Mouse (Mus musculus) bone marrow macrophage, adult 2 months (primary cell): ENCODE measurements at regions not wholly inside any gene's neighbourhood (a gene's known extent, or its start where the extent isn't known, plus 50 kb on each side); places are given as distances from the start of the nearest gene placed in this dataset.

ENCODE experiments used
- H3K27ac ChIP-seq: 2 replicates; pipeline ENCODE4 v1.5.1; 2012; ENCODE audit warnings: low read depth, low read length; ENCODE audit not compliant: insufficient read depth
- H3K4me1 ChIP-seq: 2 replicates; pipeline ENCODE4 v1.6.1; 2012; ENCODE audit warnings: low read length; ENCODE audit not compliant: control insufficient read depth, insufficient read depth
- H3K4me3 ChIP-seq: 2 replicates; pipeline ENCODE4 v1.5.1; 2012; ENCODE audit warnings: mild to moderate bottlenecking, low read length, moderate library complexity; ENCODE audit not compliant: insufficient read depth
- CTCF ChIP-seq: IDR thresholded peaks from 2 replicates; pipeline ENCODE4 v1.5.1; 2012; ENCODE audit warnings: low read depth, mild to moderate bottlenecking, low read length, moderate library complexity
- POLR2A ChIP-seq: IDR thresholded peaks from 2 replicates; pipeline ENCODE4 v1.6.1; 2012; ENCODE audit warnings: mild to moderate bottlenecking, low read depth, low read length, borderline replicate concordance

DNA sequence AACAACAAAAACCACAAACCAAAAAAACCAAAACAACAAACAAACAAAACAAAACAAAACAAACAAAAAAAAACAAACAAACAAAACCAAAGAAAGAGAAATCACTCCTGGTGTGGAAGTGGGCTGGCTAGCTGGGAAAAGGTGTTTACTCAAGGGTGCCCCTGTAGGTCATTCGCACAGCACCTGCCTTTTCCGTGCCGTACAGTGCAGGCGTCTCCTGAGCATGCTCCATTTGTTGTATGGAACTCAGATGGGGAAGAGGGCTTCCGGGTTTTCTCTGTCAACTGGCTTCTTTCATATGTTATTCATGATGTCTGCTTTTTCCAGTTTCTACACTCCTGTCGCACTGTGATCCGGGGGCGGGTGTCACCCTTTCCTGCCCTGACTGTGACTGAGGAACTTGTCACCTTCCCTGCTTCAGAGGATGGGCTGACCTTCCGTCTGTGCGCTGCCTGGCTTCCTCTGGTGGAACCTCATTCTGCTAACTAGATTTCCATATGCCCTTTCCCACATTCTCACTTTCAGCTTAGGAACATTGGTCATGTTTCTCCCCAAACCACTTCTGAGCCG lies 192.0 kb downstream of the Unc5cl start:
- no peaks in the 10 kb centered on the region for H3K4me1 ChIP-seq
- H3K4me3 ChIP-seq: peak overlapping the region; percentile 1; the same call in 1 of the 2 replicates
- no peak overlapping the region for H3K27ac ChIP-seq
- no peak for TF ChIP-seq POLR2A
- TF ChIP-seq CTCF: no peak

DNA sequence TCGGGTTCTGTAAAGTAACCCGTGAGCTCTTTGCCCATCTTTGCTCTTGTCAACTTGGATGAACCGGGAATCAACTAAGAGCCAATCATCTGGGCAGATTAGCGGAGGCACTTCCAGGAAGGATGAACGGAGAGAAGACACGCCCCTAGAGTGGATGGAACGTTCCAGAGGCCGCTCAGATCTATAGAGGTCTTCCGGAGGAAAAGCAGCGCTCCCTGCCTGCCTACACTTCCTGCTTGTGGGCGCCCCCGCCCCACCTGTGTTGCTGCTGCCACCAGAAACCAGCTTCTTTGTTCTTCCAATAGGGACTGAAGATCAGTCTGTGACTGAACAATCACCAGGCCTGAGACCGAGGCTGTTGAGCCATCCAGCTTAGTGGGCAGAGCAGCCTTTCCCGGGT lies 192.7 kb downstream of the Unc5cl start:
- H3K4me3 ChIP-seq: no peak overlapping the region

DNA sequence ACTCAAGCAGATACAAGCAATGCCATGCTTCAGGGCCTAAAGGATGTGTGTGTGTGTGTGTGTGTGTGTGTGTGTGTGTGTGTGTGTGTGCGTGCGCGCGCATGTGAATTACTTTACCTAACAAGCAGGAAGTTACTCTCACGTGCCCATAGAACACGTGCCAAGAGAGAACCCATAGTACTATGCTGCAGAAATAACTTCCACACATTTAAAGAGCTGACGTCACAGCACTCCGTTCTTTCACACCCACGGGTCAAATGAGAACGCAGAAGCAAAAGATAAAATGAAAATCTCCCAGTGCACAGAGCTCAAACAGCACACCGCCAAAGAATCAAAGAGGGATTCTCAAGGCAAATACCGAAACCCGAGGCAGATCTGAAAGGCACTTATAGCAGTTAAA lies 195.9 kb downstream of the Unc5cl start:
- H3K4me1 ChIP-seq: no peaks in the 10 kb centered on the region
- no peak overlapping the region for H3K27ac ChIP-seq
- TF ChIP-seq CTCF (no peak), POLR2A (no peak)
- H3K4me3 ChIP-seq: no peak overlapping the region

More for the DNA sequence above, 192.7 kb downstream of the Unc5cl start:
- TF ChIP-seq CTCF: no peak
- no peak for TF ChIP-seq POLR2A
- H3K4me1 ChIP-seq: no peaks in the 10 kb centered on the region
- no peak overlapping the region for H3K27ac ChIP-seq

DNA sequence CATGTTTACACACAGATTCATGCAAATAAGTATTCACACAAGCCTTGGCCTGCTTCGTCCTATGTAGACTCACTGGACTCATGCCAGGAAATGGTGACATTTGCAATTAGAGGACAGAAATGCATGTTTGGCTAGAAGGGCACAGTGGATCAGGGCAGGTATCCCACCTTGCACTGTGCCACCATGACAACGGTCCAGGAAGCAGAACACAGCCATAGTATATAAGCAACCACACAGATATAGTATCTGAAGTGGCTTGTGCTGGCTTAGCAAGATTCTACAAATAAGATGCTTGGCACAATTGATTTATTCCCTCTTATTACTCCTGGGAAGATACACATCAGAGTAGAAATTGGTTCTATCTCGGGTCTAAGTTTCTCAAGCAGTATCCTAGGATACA lies 218.0 kb downstream of the Unc5cl start:
- TF ChIP-seq CTCF (no peak), POLR2A (no peak)
- no peaks in the 10 kb centered on the region for H3K4me1 ChIP-seq
- no peak overlapping the region for H3K4me3 ChIP-seq
- no peak overlapping the region for H3K27ac ChIP-seq

DNA sequence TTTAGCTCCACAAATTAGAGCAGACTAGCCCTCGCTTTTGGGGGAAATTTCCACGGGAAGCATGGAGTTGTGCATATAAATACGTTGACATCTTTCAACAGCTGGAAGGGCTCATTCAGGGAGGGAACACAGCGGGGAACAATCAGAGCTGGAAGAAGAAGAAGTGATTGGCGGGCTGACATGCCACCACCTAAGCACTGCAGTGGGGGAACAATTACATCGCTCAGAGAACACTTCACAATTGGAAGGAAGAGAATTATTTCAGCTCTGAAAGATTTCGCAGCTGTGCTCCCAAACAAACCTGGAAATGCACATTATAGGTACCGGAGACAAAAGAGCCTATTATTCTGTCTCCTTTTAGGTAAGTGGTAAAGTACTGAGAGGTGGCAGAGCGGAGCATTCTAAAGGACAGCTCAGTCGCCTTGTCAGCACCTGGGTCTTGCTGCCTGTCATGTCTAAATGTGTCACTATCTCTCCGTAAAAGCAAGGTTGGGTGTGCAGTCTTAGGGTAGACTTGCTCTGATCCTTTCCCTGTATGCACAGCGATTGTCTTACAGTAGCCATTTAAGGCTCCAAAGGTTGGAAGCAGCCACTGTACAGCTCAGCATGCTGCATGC lies 223.6 kb downstream of the Unc5cl start:
- H3K4me1 ChIP-seq: no peaks in the 10 kb centered on the region
- TF ChIP-seq POLR2A (no peak), CTCF (no peak)
- H3K4me3 ChIP-seq: no peak overlapping the region
- H3K27ac ChIP-seq: no peak overlapping the region

DNA sequence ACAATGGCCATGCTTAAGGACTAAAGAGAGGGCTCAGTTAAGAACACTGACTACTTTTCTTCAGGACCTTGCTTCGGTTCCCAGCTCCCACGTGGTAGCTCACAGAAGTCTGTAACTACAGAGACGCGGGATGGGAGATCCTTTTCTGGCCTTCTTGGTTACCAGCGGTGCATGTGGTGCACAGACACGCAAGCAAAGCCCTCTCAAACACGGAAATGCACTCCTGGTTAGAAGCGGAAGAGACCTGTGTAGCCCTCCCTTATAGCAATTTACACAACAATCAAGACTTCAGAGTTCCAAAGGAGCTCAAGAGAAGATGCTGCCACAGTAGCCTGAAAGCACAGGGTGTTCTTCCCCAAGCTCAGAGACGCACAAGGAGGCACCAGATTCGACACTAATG lies 225.6 kb downstream of the Unc5cl start:
- TF ChIP-seq CTCF (no peak), POLR2A (no peak)
- Histone ChIP-seq H3K27ac (no peak overlapping the region), H3K4me1 (no peaks in the 10 kb centered on the region), H3K4me3 (no peak overlapping the region)

DNA sequence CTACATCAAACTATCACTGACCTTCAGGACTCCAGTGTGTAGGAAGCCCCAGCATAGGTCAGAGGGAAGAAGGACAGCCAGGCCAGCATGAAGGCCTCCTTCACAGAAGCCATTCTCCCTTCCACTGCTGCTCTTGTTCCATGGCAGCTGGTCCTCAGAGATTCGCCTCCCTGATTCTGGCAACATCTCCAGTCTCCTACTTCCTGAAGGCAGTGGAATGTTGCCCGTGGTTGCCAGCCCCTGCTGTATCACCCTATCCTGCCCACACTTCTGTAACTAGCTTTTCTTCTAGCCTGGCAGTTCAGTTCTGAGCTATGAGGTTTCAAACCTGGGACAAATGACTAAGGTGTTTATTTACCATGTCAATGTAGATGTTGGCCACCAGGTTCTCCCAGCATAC lies 234.2 kb downstream of the Unc5cl start:
- H3K4me1 ChIP-seq: no peaks in the 10 kb centered on the region
- H3K27ac ChIP-seq: no peak overlapping the region
- TF ChIP-seq CTCF (no peak), POLR2A (no peak)
- no peak overlapping the region for H3K4me3 ChIP-seq

DNA sequence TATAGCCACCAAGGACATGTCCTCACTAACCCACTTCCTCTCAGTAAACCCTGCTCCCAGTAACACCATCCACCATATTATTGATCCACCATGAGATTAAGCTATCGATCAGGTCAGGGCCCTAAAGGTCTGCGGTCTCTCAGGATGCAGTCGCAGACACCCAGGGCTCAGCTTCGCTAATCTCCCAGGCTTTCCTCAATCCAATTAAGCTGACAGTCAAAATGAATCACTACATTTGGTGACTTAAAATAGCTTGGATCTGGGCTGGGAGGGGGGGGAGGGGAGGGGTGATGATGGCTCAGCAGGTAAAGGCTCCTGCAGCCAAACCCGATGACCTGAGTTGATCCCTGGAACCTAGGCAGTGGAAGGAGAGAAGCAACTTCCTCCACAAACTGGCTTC lies 233.7 kb upstream of the Lrfn2 start:
- H3K4me1 ChIP-seq: no peaks in the 10 kb centered on the region
- H3K4me3 ChIP-seq: no peak overlapping the region
- no peak for TF ChIP-seq CTCF
- no peak for TF ChIP-seq POLR2A
- H3K27ac ChIP-seq: no peak overlapping the region

DNA sequence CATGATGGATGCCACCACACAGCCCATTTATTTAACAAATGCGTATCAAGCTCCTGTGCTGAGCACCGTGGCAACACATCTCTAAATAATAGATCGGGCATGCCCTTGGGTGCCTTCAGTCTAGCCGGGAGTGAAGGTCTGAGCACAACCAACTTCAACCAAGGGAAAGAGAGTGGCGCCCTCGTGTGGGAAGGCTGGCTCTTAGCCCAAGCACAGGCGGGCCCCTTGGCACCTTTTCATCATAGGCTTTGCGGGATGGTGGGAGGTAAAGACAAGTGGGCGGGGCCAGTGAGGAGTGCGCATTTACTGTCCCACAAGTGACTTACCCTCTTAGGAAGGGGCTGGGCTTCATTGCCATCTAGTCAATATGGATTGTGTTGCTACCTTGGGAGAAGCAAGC lies 231.6 kb upstream of the Lrfn2 start:
- H3K4me3 ChIP-seq: no peak overlapping the region
- TF ChIP-seq POLR2A (no peak), CTCF (no peak)
- H3K4me1 ChIP-seq: no peaks in the 10 kb centered on the region
- no peak overlapping the region for H3K27ac ChIP-seq

DNA sequence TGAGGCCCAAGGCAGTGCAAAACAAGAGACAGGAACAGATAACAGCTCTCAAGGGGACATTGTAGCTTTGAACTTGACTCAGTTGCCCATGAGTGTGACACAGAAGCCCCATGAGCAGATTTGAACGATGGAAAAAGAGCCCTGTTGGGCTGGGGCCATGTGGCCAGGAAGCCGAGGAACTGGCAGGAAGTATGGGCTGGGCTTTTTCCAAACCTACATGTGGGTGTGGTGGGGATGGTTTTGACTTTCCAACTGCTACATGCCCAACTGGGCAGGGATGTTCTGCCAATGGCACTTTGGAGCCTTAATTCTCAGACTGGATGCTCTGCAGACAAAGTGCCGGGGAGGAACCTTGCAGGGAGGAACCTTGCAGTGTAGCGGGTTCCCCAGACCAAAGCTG lies 211.7 kb upstream of the Lrfn2 start:
- Histone ChIP-seq H3K4me3 (no peak overlapping the region), H3K27ac (no peak overlapping the region), H3K4me1 (no peaks in the 10 kb centered on the region)
- TF ChIP-seq POLR2A (no peak), CTCF (no peak)

DNA sequence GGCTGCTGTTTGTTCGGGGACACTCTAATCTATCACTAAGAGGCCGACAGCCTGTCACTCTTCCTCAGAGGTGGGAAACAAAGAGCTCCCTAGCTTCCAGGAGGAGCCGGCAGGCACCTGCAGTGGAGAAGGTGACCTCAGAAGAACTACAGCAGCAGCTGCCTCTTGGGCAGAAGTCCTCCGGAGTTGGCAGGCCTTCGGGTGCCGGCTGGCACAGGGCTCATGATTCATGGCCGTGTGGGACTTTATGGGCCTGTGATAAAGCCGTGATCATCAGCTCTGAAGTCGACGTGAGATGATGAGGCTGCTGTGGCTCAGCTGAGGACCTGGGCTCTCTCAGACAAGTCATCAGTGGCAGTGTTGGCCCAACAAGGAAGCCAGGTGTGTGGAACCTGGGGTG lies 208.9 kb upstream of the Lrfn2 start:
- TF ChIP-seq CTCF (no peak), POLR2A (no peak)
- Histone ChIP-seq H3K27ac (no peak overlapping the region), H3K4me1 (no peaks in the 10 kb centered on the region), H3K4me3 (no peak overlapping the region)
